Mouse (Mus musculus): Measurements from ENCODE around the gene Lck. TPM values are rescaled to one million over a fixed set of nuclear protein-coding genes. Genes with fewer than 3 reads are reported as not detected.
A peak's percentile ranks its signal among the peaks of the same experiment; 100 is the strongest.

Lck gene
- 3.0 and 6.3 TPM in 2 replicates for polyA plus RNA-seq (2016; fragmentation: Nextera tagmentation; extraction: Ambion mirVana)

- Histone ChIP-seq H3K27ac (peak within 1 kb of the TSS; percentile 44; the same call in 1 of the 2 replicates), H3K36me3 (no peaks in the 10 kb centered on the region), H3K4me1 (peaks cover 17% of the 10 kb centered on the region), H3K27me3 (ENCODE audit: insufficient read depth, poor library complexity, severe bottlenecking) (peaks cover 10% of the 10 kb centered on the region; the same call in 1 of the 2 replicates), H3K4me3 (no peak within 1 kb of the TSS), H3K9me3 (no peaks in the 10 kb centered on the region)
- WGBS: 91% methylated on average over 8 of the region's 8 CpGs
- no peak for DNase-seq (ENCODE audit: low spot score)
Measured at GRCm38 (mm10) chr4:129573430-129573829, at the start of gene Lck. Gene Lck, minus strand, starts transcription at chr4:129573641.

- 13% methylated on average over 8 of the region's 8 CpGs for WGBS
- peaks cover 42% of the 10 kb centered on the region for H3K4me1 ChIP-seq
Measured at GRCm38 (mm10) chr4:129622803-129623535, 49.5 kb upstream of the Lck start.

GRCm38 (mm10) chr4:129622120-129622802, 48.8 kb upstream of the Lck start:
- Histone ChIP-seq H3K27me3 (ENCODE audit: insufficient read depth, poor library complexity, severe bottlenecking) (no peaks in the 10 kb centered on the region), H3K4me3 (0 out of 2 replicates have a peak overlapping the region, but pooled peaks have one; percentile 76), H3K36me3 (peaks cover 24% of the 10 kb centered on the region), H3K9me3 (no peaks in the 10 kb centered on the region), H3K27ac (no peak overlapping the region), H3K4me1 (peaks cover 45% of the 10 kb centered on the region)
- no peak for DNase-seq (ENCODE audit: low spot score)
- WGBS: 65% methylated on average over 11 of the region's 11 CpGs

More at GRCm38 (mm10) chr4:129622803-129623535, 49.5 kb upstream of the Lck start:
- no peaks in the 10 kb centered on the region for H3K27me3 ChIP-seq (ENCODE audit: insufficient read depth, poor library complexity, severe bottlenecking)
- peaks cover 28% of the 10 kb centered on the region for H3K36me3 ChIP-seq
- no peak for DNase-seq (ENCODE audit: low spot score)
- H3K27ac ChIP-seq: peak overlapping the region; percentile 89
- H3K4me3 ChIP-seq: peak overlapping the region; percentile 76
- no peaks in the 10 kb centered on the region for H3K9me3 ChIP-seq

- peaks cover 45% of the 10 kb centered on the region for H3K4me1 ChIP-seq
- DNase-seq (ENCODE audit: low spot score): no peak
- H3K9me3 ChIP-seq: no peaks in the 10 kb centered on the region
- 0 out of 2 replicates have a peak overlapping the region, but pooled peaks have one; percentile 18 for H3K27ac ChIP-seq
- H3K36me3 ChIP-seq: peaks cover 24% of the 10 kb centered on the region
- no peaks in the 10 kb centered on the region for H3K27me3 ChIP-seq (ENCODE audit: insufficient read depth, poor library complexity, severe bottlenecking)
- H3K4me3 ChIP-seq: no peak overlapping the region
- WGBS: 68% methylated on average over 8 of the region's 8 CpGs
Measured at GRCm38 (mm10) chr4:129621283-129621841, 47.9 kb upstream of the Lck start.

GRCm38 (mm10) chr4:129620419-129621282, 47.2 kb upstream of the Lck start:
- Histone ChIP-seq H3K36me3 (peaks cover 26% of the 10 kb centered on the region), H3K4me1 (peaks cover 42% of the 10 kb centered on the region), H3K4me3 (no peak overlapping the region), H3K27ac (0 out of 2 replicates have a peak overlapping the region, but pooled peaks have one; percentile 18), H3K9me3 (no peaks in the 10 kb centered on the region), H3K27me3 (ENCODE audit: insufficient read depth, poor library complexity, severe bottlenecking) (no peaks in the 10 kb centered on the region)
- 83% methylated on average over 11 of the region's 11 CpGs for WGBS
- no peak for DNase-seq (ENCODE audit: low spot score)

GRCm38 (mm10) chr4:129618786-129619691, 45.6 kb upstream of the Lck start, which contains the start of gene Iqcc:
Gene Iqcc, minus strand, starts transcription at chr4:129619099.
- Histone ChIP-seq H3K4me1 (peaks cover 26% of the 10 kb centered on the region), H3K27me3 (ENCODE audit: insufficient read depth, poor library complexity, severe bottlenecking) (no peaks in the 10 kb centered on the region), H3K9me3 (no peaks in the 10 kb centered on the region), H3K4me3 (peak within 1 kb of the TSS; percentile 67), H3K27ac (peak within 1 kb of the TSS; percentile 85), H3K36me3 (peaks cover 30% of the 10 kb centered on the region)
- 5% methylated on average over 44 of the region's 44 CpGs for WGBS
- peak; percentile 98 for DNase-seq (ENCODE audit: low spot score)

- Histone ChIP-seq H3K4me3 (peak overlapping the region; percentile 67), H3K27ac (peak overlapping the region; percentile 85), H3K4me1 (peaks cover 19% of the 10 kb centered on the region), H3K9me3 (no peaks in the 10 kb centered on the region), H3K36me3 (peaks cover 31% of the 10 kb centered on the region), H3K27me3 (ENCODE audit: insufficient read depth, poor library complexity, severe bottlenecking) (no peaks in the 10 kb centered on the region)
- 94% methylated on average over 5 of the region's 5 CpGs for WGBS
- DNase-seq (ENCODE audit: low spot score): no peak
Measured at GRCm38 (mm10) chr4:129618031-129618430, 44.6 kb upstream of the Lck start.

- H3K36me3 ChIP-seq: peaks cover 31% of the 10 kb centered on the region
- peaks cover 10% of the 10 kb centered on the region for H3K4me1 ChIP-seq
- H3K4me3 ChIP-seq: 0 out of 2 replicates have a peak overlapping the region, but pooled peaks have one; percentile 67
- no peak overlapping the region for H3K27ac ChIP-seq
- H3K27me3 ChIP-seq (ENCODE audit: insufficient read depth, poor library complexity, severe bottlenecking): no peaks in the 10 kb centered on the region
- DNase-seq (ENCODE audit: low spot score): no peak
- 89% methylated on average over 7 of the region's 7 CpGs for WGBS
- H3K9me3 ChIP-seq: no peaks in the 10 kb centered on the region
Measured at GRCm38 (mm10) chr4:129617121-129617641, 43.7 kb upstream of the Lck start.

GRCm38 (mm10) chr4:129616631-129617030, 43.2 kb upstream of the Lck start:
- Histone ChIP-seq H3K27me3 (ENCODE audit: insufficient read depth, poor library complexity, severe bottlenecking) (no peaks in the 10 kb centered on the region), H3K4me3 (no peak overlapping the region), H3K36me3 (peaks cover 31% of the 10 kb centered on the region), H3K4me1 (peaks cover 9% of the 10 kb centered on the region), H3K27ac (no peak overlapping the region), H3K9me3 (no peaks in the 10 kb centered on the region)
- DNase-seq (ENCODE audit: low spot score): no peak
- 91% methylated on average over 3 of the region's 3 CpGs for WGBS

GRCm38 (mm10) chr4:129615801-129616290, 42.4 kb upstream of the Lck start:
- Histone ChIP-seq H3K9me3 (no peaks in the 10 kb centered on the region), H3K4me3 (no peak overlapping the region), H3K4me1 (peaks cover 9% of the 10 kb centered on the region), H3K36me3 (peaks cover 28% of the 10 kb centered on the region), H3K27ac (no peak overlapping the region), H3K27me3 (ENCODE audit: insufficient read depth, poor library complexity, severe bottlenecking) (no peaks in the 10 kb centered on the region)
- 91% methylated on average over 9 of the region's 9 CpGs for WGBS
- no peak for DNase-seq (ENCODE audit: low spot score)

GRCm38 (mm10) chr4:129614093-129614492, 40.7 kb upstream of the Lck start, which contains the start of gene Dcdc2b:
Gene Dcdc2b, minus strand, starts transcription at chr4:129614257.
- no peaks in the 10 kb centered on the region for H3K27me3 ChIP-seq (ENCODE audit: insufficient read depth, poor library complexity, severe bottlenecking)
- no peak within 1 kb of the TSS for H3K27ac ChIP-seq
- DNase-seq (ENCODE audit: low spot score): no peak
- peaks cover 9% of the 10 kb centered on the region for H3K4me1 ChIP-seq
- no peak within 1 kb of the TSS for H3K4me3 ChIP-seq
- WGBS: 87% methylated on average over 6 of the region's 6 CpGs
- peaks cover 41% of the 10 kb centered on the region for H3K36me3 ChIP-seq
- H3K9me3 ChIP-seq: no peaks in the 10 kb centered on the region

Data from heart, embryonic 10.5 days (tissue).